Mouse (Mus musculus) MEL (cell line): Measurements from ENCODE around the gene Ly6g5b. TPM values are rescaled to one million over a fixed set of nuclear protein-coding genes. Genes with fewer than 3 reads are reported as not detected.

Experiments
- DNase-seq: peaks from one replicate; pipeline ENCODE4 v3.0.0; 2011; ENCODE audit warnings: low read depth, low spot score
- H3K27ac ChIP-seq: 2 replicates; pipeline ENCODE4 v1.5.1; 2012; ENCODE audit warnings: low read depth, mild to moderate bottlenecking, control low read depth, low read length, moderate library complexity; ENCODE audit not compliant: control insufficient read depth
- H3K27me3 ChIP-seq, 2 experiments: fragments of 150-350 bp in 1 of 2; sonication (generic) in 1 of 2; 2 replicates each; pipeline ENCODE4 v1.6.1; 2012; ENCODE audit warnings: low read length in 2 of 2, mild to moderate bottlenecking in 2 of 2, improper control_type of control experiment in 1 of 2, moderate library complexity in 1 of 2; ENCODE audit not compliant: insufficient read depth in 2 of 2, control insufficient read depth in 1 of 2
- H3K36me3 ChIP-seq, 2 experiments: 2 replicates each; pipeline ENCODE4 v1.6.1; 2012 to 2014; ENCODE audit warnings: low read length in 2 of 2, improper control_type of control experiment in 1 of 2, inconsistent platforms in 1 of 2, mild to moderate bottlenecking in 1 of 2; ENCODE audit not compliant: insufficient read depth in 2 of 2, control insufficient read depth in 1 of 2
- H3K4me1 ChIP-seq, 2 experiments: fragments of 150-350 bp in 1 of 2; sonication (generic) in 1 of 2; 2 replicates each; pipeline ENCODE4 v1.6.1; 2012; ENCODE audit warnings: low read length in 2 of 2, improper control_type of control experiment in 1 of 2, mild to moderate bottlenecking in 1 of 2; ENCODE audit not compliant: insufficient read depth in 2 of 2, control insufficient read depth in 1 of 2
- H3K4me3 ChIP-seq, 2 experiments: fragments of 150-350 bp in 1 of 2; sonication (generic) in 1 of 2; 2 replicates each; pipeline ENCODE4 v1.5.1; 2012; ENCODE audit warnings: low read depth in 2 of 2, low read length in 2 of 2, mild to moderate bottlenecking in 2 of 2, moderate library complexity in 2 of 2, control low read depth in 1 of 2, improper control_type of control experiment in 1 of 2; ENCODE audit not compliant: control insufficient read depth in 1 of 2, insufficient read depth in 1 of 2
- H3K79me2 ChIP-seq: 2 replicates; pipeline ENCODE4 v1.6.1; 2012; ENCODE audit warnings: mild to moderate bottlenecking, low read length, moderate library complexity; ENCODE audit not compliant: control insufficient read depth, poor library complexity, insufficient read depth
- H3K9ac ChIP-seq: 2 replicates; pipeline ENCODE4 v1.6.1; 2012; ENCODE audit warnings: low read depth, mild to moderate bottlenecking, control low read depth, low read length, moderate library complexity; ENCODE audit not compliant: control insufficient read depth, poor library complexity, severe bottlenecking
- H3K9me3 ChIP-seq: fragments of 150-350 bp; sonication (generic); replicated peaks from 2 replicates; pipeline ENCODE4 v1.6.1; 2012; ENCODE audit warnings: mild to moderate bottlenecking, low read length, improper control_type of control experiment, moderate library complexity; ENCODE audit not compliant: insufficient read depth
- CTCF ChIP-seq, 3 experiments: IDR thresholded peaks in 2 of 3; conservative IDR thresholded peaks in 1 of 3; 2 replicates each; pipeline ENCODE4 v1.5.1; 2011 to 2012; ENCODE audit warnings: low read length in 3 of 3, low read depth in 2 of 3, mild to moderate bottlenecking in 2 of 3, improper control_type of control experiment in 1 of 3, inconsistent platforms in 1 of 3, mixed read lengths in 1 of 3, moderate library complexity in 1 of 3; ENCODE audit not compliant: control insufficient read depth in 1 of 3, insufficient read depth in 1 of 3, poor library complexity in 1 of 3, severe bottlenecking in 1 of 3
- E2F4 ChIP-seq: IDR thresholded peaks from 2 replicates; pipeline ENCODE4 v1.6.1; 2011; ENCODE audit warnings: low read depth, low read length, improper control_type of control experiment, borderline replicate concordance
- GABPA ChIP-seq: IDR thresholded peaks from 2 replicates; pipeline ENCODE4 v1.6.1; 2012; ENCODE audit warnings: low read depth, mild to moderate bottlenecking, inconsistent platforms, low read length, improper control_type of control experiment, moderate library complexity
- HCFC1 ChIP-seq: IDR thresholded peaks from 2 replicates; pipeline ENCODE4 v1.6.1; 2012; ENCODE audit warnings: low read depth, mild to moderate bottlenecking, inconsistent platforms, low read length, improper control_type of control experiment, moderate library complexity
- KAT2A ChIP-seq: conservative IDR thresholded peaks from 2 replicates; pipeline ENCODE4 v1.6.1; 2012; ENCODE audit warnings: low read depth, low read length, improper control_type of control experiment, inconsistent platforms
- MEF2A ChIP-seq: IDR thresholded peaks from 2 replicates; pipeline ENCODE4 v1.6.1; 2014; ENCODE audit warnings: low read depth, mild to moderate bottlenecking, inconsistent platforms, low read length, improper control_type of control experiment; ENCODE audit not compliant: poor library complexity, insufficient replicate concordance, severe bottlenecking; ENCODE audit errors: extremely low read depth
- NRF1 ChIP-seq: IDR thresholded peaks from 2 replicates; pipeline ENCODE4 v1.6.1; 2014; ENCODE audit warnings: low read depth, mild to moderate bottlenecking, inconsistent platforms, low read length, improper control_type of control experiment, moderate library complexity; ENCODE audit not compliant: poor library complexity, insufficient read depth, severe bottlenecking
- POLR2A ChIP-seq, 2 experiments: IDR thresholded peaks; 2 replicates each; pipeline ENCODE4 v1.6.1; 2011 to 2012; ENCODE audit warnings: low read length in 2 of 2, mild to moderate bottlenecking in 2 of 2, control low read depth in 1 of 2, improper control_type of control experiment in 1 of 2, low read depth in 1 of 2, moderate library complexity in 1 of 2; ENCODE audit not compliant: control insufficient read depth in 1 of 2, insufficient read depth in 1 of 2, poor library complexity in 1 of 2
- POLR2AphosphoS5 ChIP-seq: IDR thresholded peaks from 2 replicates; pipeline ENCODE4 v1.6.1; 2012; ENCODE audit warnings: low read depth, borderline replicate concordance, mild to moderate bottlenecking, inconsistent platforms, low read length, moderate library complexity, mixed read lengths
- RAD21 ChIP-seq: IDR thresholded peaks from 2 replicates; pipeline ENCODE4 v1.6.1; 2011; ENCODE audit warnings: mild to moderate bottlenecking, low read depth, low read length, improper control_type of control experiment
- TCF12 ChIP-seq: IDR thresholded peaks from 2 replicates; pipeline ENCODE4 v1.6.1; 2014; ENCODE audit warnings: low read depth, mild to moderate bottlenecking, inconsistent platforms, low read length, improper control_type of control experiment, moderate library complexity
- ZKSCAN1 ChIP-seq: IDR thresholded peaks from 2 replicates; pipeline ENCODE4 v1.6.1; 2012; ENCODE audit warnings: low read depth, mild to moderate bottlenecking, inconsistent platforms, low read length, improper control_type of control experiment, moderate library complexity
- ZMIZ1 ChIP-seq: IDR thresholded peaks from 2 replicates; pipeline ENCODE4 v1.6.1; 2012; ENCODE audit warnings: low read depth, mild to moderate bottlenecking, inconsistent platforms, low read length, improper control_type of control experiment, moderate library complexity
- polyA plus RNA-seq, 2 experiments: library from polyadenylated mRNA; stranded (reverse) in 1 of 2; unstranded in 1 of 2; fragments of >175 nt in 1 of 2; fragments of >200 nt in 1 of 2; gene quantifications; 2 replicates each; pipeline versions ENCODE4 v1.2.1 to v1.2.4; 2012; ENCODE audit warnings: low replicate concordance in 2 of 2, low read depth in 1 of 2; ENCODE audit not compliant: insufficient read length in 2 of 2, insufficient read depth in 1 of 2, missing spikeins in 1 of 2
- total RNA-seq: library from RNA; depleted of rRNA; stranded (reverse); fragments of 300-350 nt; gene quantifications from 2 replicates; pipeline ENCODE4 v1.2.3, GENCODE M21; 2012

Gene Ly6g5b
- total and polyA plus RNA-seq, 3 experiments = 0.65 to 1.4 TPM; not detected in 1

DNA sequence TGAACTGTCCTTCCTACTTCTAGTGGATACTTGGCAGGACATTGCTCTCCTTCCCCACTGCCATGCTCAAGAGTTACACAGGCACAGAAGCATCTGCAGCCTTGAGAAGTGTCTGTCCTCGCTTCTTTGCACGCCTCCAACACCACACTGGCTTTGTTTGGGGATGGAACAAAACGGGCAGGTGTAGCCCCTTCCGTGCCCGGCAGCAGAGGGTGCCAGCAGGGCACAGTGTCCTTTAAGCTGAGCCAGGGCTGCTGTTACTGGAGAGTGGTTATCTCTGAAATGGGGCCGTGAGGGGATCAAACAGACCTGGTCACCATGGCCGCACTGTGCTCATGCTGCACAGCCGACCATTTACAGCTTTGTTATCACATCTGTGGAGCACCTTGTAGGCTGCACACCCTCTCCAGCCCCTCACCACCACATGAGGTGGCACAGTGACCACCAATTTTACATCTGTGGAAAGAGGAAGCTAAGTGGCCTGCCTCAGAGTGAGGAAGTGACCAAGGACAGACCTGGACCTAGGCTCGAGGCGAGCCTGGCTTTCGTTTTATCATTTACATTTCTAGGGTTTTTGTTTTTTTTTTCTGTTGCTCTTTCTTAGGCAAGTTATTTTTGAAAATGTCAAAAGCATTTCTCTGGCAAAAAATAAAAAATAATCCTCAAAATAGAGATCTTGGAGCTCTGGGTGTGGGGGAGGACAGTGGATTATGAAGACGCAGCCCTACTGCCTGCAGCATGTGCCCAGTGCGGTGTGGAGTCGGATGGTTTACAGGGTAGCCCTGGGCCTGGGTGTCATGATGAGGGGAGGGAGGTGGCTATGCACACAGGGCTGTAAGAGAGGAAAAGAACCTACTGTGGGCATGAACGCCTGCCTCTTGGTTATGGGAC lies 20.5 kb downstream of the Ly6g5b start:
- Histone ChIP-seq H3K27ac (no peak overlapping the region), H3K79me2 (peaks cover 14% of the 10 kb centered on the region), H3K4me3 (no peak overlapping the region), H3K9me3 (no peaks in the 10 kb centered on the region), H3K9ac (no peak overlapping the region), H3K27me3 (no peaks in the 10 kb centered on the region), H3K4me1 (peaks cover 2 to 10% of the 10 kb centered on the region in 2 experiments; a peak in 3 of 4 replicates), H3K36me3 (peaks cover 0 to 2% of the 10 kb centered on the region in 2 experiments; a peak in 3 of 4 replicates)
- DNase-seq = no peak
- TF ChIP-seq ZMIZ1 (no peak), RAD21 (no peak), GABPA (no peak), NRF1 (no peak), E2F4 (no peak), TCF12 (no peak), HCFC1 (no peak), KAT2A (no peak), POLR2A (IDR thresholded peaks at IDR 0.05; ENCODE audit: control insufficient read depth in 1 of 2, insufficient read depth in 1 of 2, low read depth in 1 of 2, low read length in 2 of 2, poor library complexity in 1 of 2) (no peak), POLR2AphosphoS5 (no peak), MEF2A (no peak)

DNA sequence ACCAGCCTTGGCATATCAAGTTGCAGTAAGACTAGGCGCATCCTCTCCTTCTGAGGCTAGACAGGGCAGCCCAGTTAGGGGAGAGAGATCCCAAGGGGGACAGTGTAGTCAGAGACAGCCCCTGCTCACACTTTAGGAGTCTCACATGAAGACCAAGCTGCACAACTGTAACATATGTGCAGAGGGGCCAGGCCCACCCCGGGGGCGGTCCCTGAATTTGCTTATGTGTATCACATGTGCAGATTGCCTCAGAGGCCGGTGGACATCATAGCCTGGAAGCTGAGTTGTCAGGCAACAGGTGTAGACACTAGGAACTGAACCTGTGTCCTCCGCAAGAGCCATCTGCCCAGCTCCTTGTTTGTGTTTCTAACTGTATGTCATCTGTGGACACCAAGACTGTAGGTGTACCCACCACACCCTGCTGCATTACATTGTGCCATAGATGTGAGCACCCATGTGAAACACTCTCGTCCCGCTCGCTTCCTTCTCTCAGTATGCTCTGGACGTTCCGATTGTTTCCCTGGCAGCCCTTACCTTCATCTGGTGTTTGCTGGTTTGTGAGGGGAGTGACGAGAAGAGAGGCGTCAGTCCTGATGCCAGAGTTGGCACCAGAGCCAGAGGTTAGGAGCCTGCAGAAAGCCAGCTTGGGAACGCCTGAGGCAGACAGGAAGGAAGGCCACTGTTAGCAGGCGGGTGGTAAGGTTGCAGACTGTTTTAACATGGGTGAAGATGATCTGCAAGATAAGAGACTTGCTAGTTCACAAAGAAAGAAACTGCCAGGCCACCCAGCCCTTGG lies 22.6 kb downstream of the Ly6g5b start:
- H3K27ac ChIP-seq = no peak overlapping the region
- peaks cover 0 to 2% of the 10 kb centered on the region in 2 experiments; a peak in 1 of 4 replicates for H3K36me3 ChIP-seq
- H3K9me3 ChIP-seq = no peaks in the 10 kb centered on the region
- no peak for TF ChIP-seq TCF12
- no peak for TF ChIP-seq ZKSCAN1
- TF ChIP-seq CTCF (IDR thresholded peaks at IDR 0.05 in 2 of 3, conservative IDR thresholded peaks at IDR 0.05 in 1 of 3; ENCODE audit: control insufficient read depth in 1 of 3, insufficient read depth in 1 of 3, low read depth in 2 of 3, low read length in 3 of 3, poor library complexity in 1 of 3, severe bottlenecking in 1 of 3) = no peak
- no peak for TF ChIP-seq ZMIZ1
- no peak for TF ChIP-seq HCFC1
- H3K79me2 ChIP-seq = peaks cover 18% of the 10 kb centered on the region
- H3K4me3 ChIP-seq = no peak overlapping the region
- H3K27me3 ChIP-seq = no peaks in the 10 kb centered on the region
- no peak for DNase-seq
- peaks cover 2 to 14% of the 10 kb centered on the region in 2 experiments; a peak in 3 of 4 replicates for H3K4me1 ChIP-seq
- no peak overlapping the region for H3K9ac ChIP-seq
